Mouse (Mus musculus) testis, adult 2 months (tissue): ENCODE data around the gene Calm1. TPM values are rescaled to one million over a fixed set of nuclear protein-coding genes. Genes with fewer than 3 reads are reported as not detected.
A peak's percentile ranks its signal among the peaks of the same experiment; 100 is the strongest.

Experiments used
- H3K27ac ChIP-seq: fragments of 200-500 bp; 2 replicates; pipeline ENCODE4 v1.5.1; 2012; ENCODE audit warnings: low read depth, low read length; ENCODE audit not compliant: control insufficient read depth, insufficient read depth
- H3K27me3 ChIP-seq: fragments of 200-500 bp; 2 replicates; pipeline ENCODE4 v1.6.1; 2012; ENCODE audit warnings: mild to moderate bottlenecking, low read length, moderate library complexity; ENCODE audit not compliant: control insufficient read depth, insufficient read depth
- H3K36me3 ChIP-seq: fragments of 200-500 bp; 2 replicates; pipeline ENCODE4 v1.6.1; 2012; ENCODE audit warnings: mild to moderate bottlenecking, low read length; ENCODE audit not compliant: control insufficient read depth, insufficient read depth
- H3K4me1 ChIP-seq: fragments of 200-500 bp; 2 replicates; pipeline ENCODE4 v1.6.1; 2012; ENCODE audit warnings: low read length; ENCODE audit not compliant: control insufficient read depth, insufficient read depth
- H3K4me3 ChIP-seq: fragments of 200-500 bp; 2 replicates; pipeline ENCODE4 v1.5.1; 2012; ENCODE audit warnings: low read depth, mild to moderate bottlenecking, low read length, moderate library complexity, mixed read lengths; ENCODE audit not compliant: control insufficient read depth
- CTCF ChIP-seq: fragments of 200-500 bp; IDR thresholded peaks from 2 replicates; pipeline ENCODE4 v1.5.1; 2012; ENCODE audit warnings: low read depth, mild to moderate bottlenecking, inconsistent platforms, low read length, moderate library complexity; ENCODE audit not compliant: control insufficient read depth, insufficient read depth, insufficient replicate concordance
- POLR2A ChIP-seq: fragments of 200-500 bp; IDR thresholded peaks from 2 replicates; pipeline ENCODE4 v1.6.1; 2012; ENCODE audit warnings: low read depth, mild to moderate bottlenecking, inconsistent platforms, low read length, moderate library complexity; ENCODE audit not compliant: control insufficient read depth
- polyA plus RNA-seq: library from polyadenylated mRNA; depleted of rRNA; stranded (reverse); fragments of >200 nt; gene quantifications from 2 replicates; pipeline ENCODE4 v1.2.3, GENCODE M21; 2012

The Calm1 gene
- polyA plus RNA-seq, 1 experiment = 331 TPM

DNA sequence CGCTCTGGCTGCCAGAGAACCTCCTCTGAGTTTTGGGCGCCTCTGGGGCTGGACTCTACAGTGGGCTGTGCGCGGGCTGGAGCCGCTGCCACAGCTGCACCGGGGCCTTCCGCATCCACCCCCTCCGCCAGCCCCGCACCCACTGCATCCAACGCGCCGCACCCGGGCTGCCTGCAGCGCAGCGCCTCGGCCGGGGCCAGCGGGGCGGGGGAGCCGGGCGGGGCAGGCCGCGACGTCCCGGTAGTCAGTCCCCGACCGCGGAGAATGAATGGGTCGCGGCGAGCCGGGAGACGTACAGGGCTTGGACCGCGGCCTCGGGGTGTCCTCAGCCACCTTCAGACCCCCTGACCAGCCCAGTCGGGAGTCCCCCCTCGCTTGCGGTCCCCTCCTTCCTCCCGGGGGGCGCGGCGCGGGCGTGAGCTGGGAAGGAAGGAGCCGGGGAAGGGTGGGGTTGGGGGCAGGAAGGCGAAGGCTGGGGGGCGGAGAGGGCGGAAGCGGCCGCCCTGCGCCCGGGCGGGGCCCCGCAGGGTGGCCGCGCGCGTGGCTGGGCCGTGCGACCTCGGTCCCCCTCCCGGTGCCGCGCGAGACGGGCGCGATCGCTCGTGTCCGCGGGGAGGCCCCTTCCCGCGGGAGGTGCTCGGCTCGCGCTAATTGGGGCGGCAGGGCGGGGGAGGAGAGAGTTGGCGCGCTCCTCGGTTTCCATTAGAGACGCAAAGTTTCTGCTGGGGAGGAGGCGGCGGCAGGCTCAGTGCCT, 833 bp downstream of the Calm1 start:
- Histone ChIP-seq H3K36me3 (peaks cover 6% of the 10 kb centered on the region), H3K27me3 (no peaks in the 10 kb centered on the region), H3K27ac (peak overlapping the region; percentile 95), H3K4me1 (peaks cover 10% of the 10 kb centered on the region), H3K4me3 (peak overlapping the region; percentile 90)
- TF ChIP-seq CTCF (no peak), POLR2A (no peak)

DNA sequence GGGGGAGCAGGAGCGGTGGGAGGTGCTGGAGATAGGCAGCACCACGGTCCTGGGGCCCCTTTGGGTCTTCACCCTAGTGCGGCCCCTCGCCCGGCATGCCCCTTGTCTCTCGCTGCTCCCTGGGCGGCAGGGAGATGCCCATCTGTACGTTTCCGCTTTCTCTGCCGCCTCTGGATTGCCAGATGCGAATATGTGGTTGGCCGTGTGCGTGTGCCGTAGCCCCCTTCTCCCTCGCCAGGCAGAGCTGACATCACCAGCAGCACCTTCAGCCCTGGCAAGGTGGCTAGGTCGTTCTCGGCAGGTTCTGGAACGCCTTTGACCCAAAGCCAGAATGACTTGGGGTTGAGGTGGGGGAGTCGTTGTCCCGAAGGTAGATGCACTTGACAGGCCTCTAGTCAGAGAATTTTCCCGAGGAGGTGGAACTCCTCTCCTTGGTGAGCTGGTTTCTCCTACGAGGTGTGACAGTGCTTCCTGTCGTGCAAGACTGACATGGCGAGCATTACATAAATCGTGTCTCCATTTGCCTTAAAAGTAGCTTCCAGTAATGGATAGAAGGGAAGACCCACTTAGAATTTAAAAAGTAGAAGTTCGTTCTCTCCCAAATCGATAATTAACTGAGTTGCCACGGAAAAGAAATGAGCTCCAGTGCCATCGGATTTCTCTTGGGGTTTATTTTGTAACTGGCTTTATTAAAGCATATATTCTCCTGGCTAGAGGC, 1.6 kb downstream of the Calm1 start:
- peaks cover 7% of the 10 kb centered on the region for H3K36me3 ChIP-seq
- H3K4me1 ChIP-seq = peaks cover 10% of the 10 kb centered on the region
- no peaks in the 10 kb centered on the region for H3K27me3 ChIP-seq
- H3K4me3 ChIP-seq = peak overlapping the region; percentile 90
- peak overlapping the region; percentile 62 for H3K27ac ChIP-seq
- no peak for TF ChIP-seq CTCF
- TF ChIP-seq POLR2A = peak; percentile 30; the same call in 1 of the 2 replicates

DNA sequence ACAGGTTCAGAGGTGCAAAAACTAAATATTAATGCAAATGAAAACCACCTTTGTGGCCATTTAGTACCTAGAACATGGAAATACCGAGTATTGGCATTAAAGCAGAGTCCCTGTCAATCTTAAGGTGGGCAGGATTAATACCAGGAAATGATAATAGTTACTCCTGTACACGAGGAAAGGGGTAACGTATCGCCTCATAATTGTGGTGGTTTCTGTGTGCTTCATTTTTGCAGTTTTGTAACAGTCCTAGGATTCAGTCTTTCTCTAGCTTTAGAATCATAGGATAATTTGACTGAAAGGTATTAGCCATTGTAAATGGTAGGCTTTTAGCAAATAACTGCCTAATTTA, 2.1 kb downstream of the Calm1 start:
- H3K4me1 ChIP-seq = peaks cover 10% of the 10 kb centered on the region
- peaks cover 7% of the 10 kb centered on the region for H3K36me3 ChIP-seq
- no peak overlapping the region for H3K4me3 ChIP-seq
- no peaks in the 10 kb centered on the region for H3K27me3 ChIP-seq
- H3K27ac ChIP-seq = no peak overlapping the region
- no peak for TF ChIP-seq POLR2A
- TF ChIP-seq CTCF = no peak

DNA sequence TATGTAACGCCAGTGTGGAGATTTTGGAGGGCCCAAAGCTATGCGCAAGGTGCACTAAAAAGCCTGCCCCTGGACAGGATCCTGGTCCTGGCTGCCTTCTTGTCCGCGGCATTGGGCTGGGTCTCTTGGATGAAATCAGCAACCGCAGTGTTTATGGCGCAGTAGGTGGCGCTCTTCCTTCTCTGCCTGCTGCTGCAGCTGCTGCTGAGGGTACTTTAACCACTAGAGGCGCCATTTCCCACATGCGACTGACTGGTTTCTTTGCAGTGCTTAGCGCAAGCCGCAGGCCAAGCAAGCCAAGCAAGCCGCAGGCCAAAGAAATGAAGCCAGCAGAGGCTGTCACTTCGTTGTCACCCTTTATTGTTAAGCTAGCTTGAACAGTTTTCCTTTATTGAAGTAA, 2.6 kb downstream of the Calm1 start:
- H3K36me3 ChIP-seq = peaks cover 7% of the 10 kb centered on the region
- H3K27me3 ChIP-seq = no peaks in the 10 kb centered on the region
- no peak overlapping the region for H3K4me3 ChIP-seq
- peak; percentile 97; the same call in 1 of the 2 replicates for TF ChIP-seq CTCF
- no peak for TF ChIP-seq POLR2A
- H3K27ac ChIP-seq = no peak overlapping the region
- peaks cover 10% of the 10 kb centered on the region for H3K4me1 ChIP-seq

DNA sequence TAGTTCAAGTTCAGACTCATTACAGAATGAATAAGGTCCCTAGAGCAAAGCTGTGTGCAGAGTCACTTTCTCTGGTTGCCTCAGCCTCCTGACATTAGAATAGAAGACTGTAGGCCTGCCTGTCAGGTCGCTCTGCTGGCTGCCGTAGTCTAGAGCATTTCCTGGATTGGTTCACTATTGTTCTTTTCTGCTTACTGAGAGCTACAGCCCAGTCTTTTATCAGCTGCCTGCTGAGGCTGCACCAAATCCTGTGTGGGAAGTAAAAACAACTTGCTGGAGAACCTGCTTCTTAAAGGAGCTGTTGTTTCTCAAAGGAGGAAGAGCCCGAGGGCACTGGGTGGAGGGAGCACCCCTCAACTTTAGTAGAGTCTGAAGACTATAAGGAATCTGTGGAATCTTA, 4.5 kb downstream of the Calm1 start:
- H3K4me1 ChIP-seq = peaks cover 10% of the 10 kb centered on the region
- H3K36me3 ChIP-seq = peaks cover 8% of the 10 kb centered on the region
- TF ChIP-seq CTCF (no peak), POLR2A (no peak)
- H3K4me3 ChIP-seq = no peak overlapping the region
- no peaks in the 10 kb centered on the region for H3K27me3 ChIP-seq
- H3K27ac ChIP-seq = no peak overlapping the region

DNA sequence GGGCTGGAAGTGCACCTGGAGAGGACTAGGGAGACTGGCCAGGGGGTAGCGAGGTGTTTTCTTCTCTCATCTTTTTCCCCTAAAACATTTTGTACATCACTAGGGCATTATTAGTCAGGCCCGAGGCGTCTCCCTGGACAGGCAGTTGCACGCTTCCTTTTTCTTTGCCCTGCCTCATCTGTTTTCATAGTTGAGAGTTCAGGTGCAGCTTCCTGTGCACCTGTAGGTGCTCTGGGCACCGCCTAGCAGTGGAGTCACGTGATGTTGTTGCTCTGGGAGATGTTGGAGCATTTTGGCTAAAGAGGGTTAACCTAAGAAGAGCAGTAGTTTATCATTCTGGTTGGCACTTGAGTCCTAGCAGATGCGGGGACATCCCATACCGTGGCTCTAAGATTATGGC, 5.9 kb downstream of the Calm1 start:
- Histone ChIP-seq H3K27me3 (no peaks in the 10 kb centered on the region), H3K36me3 (peaks cover 8% of the 10 kb centered on the region), H3K27ac (no peak overlapping the region), H3K4me3 (no peak overlapping the region), H3K4me1 (peaks cover 7% of the 10 kb centered on the region)
- TF ChIP-seq POLR2A (no peak), CTCF (no peak)

DNA sequence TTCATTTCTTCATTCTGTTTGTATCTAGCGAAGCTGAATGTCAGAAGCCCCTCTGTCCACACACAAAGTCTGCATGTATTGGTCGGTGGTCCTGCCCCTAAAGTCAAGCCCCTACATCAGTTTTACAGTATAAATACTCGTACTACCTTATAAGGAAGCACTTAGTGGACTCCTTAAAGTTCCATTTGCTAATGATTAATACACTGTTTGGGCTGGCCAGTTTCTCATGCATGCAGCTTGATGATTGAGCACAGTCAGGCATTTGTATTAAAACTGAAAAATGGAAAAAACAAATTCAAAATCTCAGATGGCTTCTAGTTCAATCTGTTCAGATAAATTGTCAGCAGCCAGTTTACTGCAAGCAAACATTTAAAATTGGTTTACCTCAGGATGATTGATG, 7.3 kb downstream of the Calm1 start:
- Histone ChIP-seq H3K36me3 (peaks cover 8% of the 10 kb centered on the region), H3K4me3 (no peak overlapping the region), H3K27ac (no peak overlapping the region), H3K27me3 (no peaks in the 10 kb centered on the region), H3K4me1 (0 out of 2 replicates have a peak, but pooled peaks cover 2% of the 10 kb centered on the region)
- TF ChIP-seq POLR2A = no peak
- no peak for TF ChIP-seq CTCF
